Mouse (Mus musculus) cortical plate, adult 2 months (tissue): ENCODE measurements around the gene Tmod2. TPM values are rescaled to one million over a fixed set of nuclear protein-coding genes. Genes with fewer than 3 reads are reported as not detected.
"Not testable (repeated sequence)": the region's sequence is repeated elsewhere in the genome, so short reads cannot be mapped to it uniquely, and the experiment has no call there.

Source experiments
- H3K27ac ChIP-seq: fragments of 200-500 bp; 2 replicates; pipeline ENCODE4 v1.5.1; 2012; ENCODE audit warnings: low read length, control low read depth, inconsistent platforms; ENCODE audit not compliant: insufficient read depth
- H3K4me1 ChIP-seq: fragments of 200-500 bp; 2 replicates; pipeline ENCODE4 v1.6.1; 2011; ENCODE audit warnings: low read length; ENCODE audit not compliant: control insufficient read depth, insufficient read depth
- H3K4me3 ChIP-seq: fragments of 200-500 bp; 2 replicates; pipeline ENCODE4 v1.5.1; 2011; ENCODE audit warnings: mild to moderate bottlenecking, low read length, control low read depth; ENCODE audit not compliant: insufficient read depth
- CTCF ChIP-seq: fragments of 200-500 bp; IDR thresholded peaks from 2 replicates; pipeline ENCODE4 v1.5.1; 2011; ENCODE audit warnings: mild to moderate bottlenecking, control low read depth, low read length; ENCODE audit not compliant: insufficient read depth; ENCODE audit errors: extremely low read depth
- POLR2A ChIP-seq: fragments of 200-500 bp; IDR thresholded peaks from 2 replicates; pipeline ENCODE4 v1.6.1; 2011; ENCODE audit warnings: mild to moderate bottlenecking, low read length, control low read depth; ENCODE audit not compliant: insufficient read depth; ENCODE audit errors: extremely low read depth
- polyA plus RNA-seq: library from polyadenylated mRNA; depleted of rRNA; stranded (reverse); fragments of >200 nt; gene quantifications from 2 replicates; pipeline ENCODE4 v1.2.3, GENCODE M21; 2012; rRNA removed

The Tmod2 gene
- 108 and 112 TPM in 2 replicates for polyA plus RNA-seq

- Histone ChIP-seq H3K4me3 (peak within 1 kb of the TSS; percentile 96), H3K4me1 (peaks cover 11% of the 10 kb centered on the region), H3K27ac (peak within 1 kb of the TSS; percentile 96)
- peak; percentile 48; the same call in 1 of the 2 replicates for TF ChIP-seq POLR2A
- TF ChIP-seq CTCF, result no peak
Measured at GRCm38 (mm10) chr9:75610571-75611493, at the start of gene Tmod2. TSS of gene Tmod2 (minus strand) at chr9:75611325.

- Histone ChIP-seq H3K27ac (no peak overlapping the region; the same call in 1 of the 2 replicates), H3K4me3 (no peak overlapping the region), H3K4me1 (peaks cover 2% of the 10 kb centered on the region; the same call in 1 of the 2 replicates)
- TF ChIP-seq POLR2A (no peak), CTCF (no peak)
Measured at GRCm38 (mm10) chr9:75660917-75661316, 49.8 kb upstream of the Tmod2 start.

DNA sequence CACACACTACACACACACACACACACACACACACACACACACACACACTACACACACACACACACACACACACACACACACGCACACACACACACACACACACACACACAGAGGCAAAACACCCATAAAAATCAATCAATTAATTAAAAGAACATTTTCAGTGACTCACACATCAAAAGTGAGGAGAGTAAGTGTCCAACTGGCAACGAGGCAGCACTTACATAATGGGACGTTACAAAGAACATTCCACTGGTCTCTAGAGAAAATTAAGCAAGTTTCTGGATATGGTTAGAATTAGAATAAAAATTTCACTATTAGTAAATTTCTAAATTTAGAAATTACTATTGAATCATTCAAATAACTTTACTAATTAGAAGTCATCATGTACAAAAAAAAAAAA lies 45.3 kb upstream of the Tmod2 start:
- not testable (repeated sequence) for H3K27ac ChIP-seq, H3K4me1 ChIP-seq, H3K4me3 ChIP-seq

GRCm38 (mm10) chr9:75653981-75654911 lies 43.1 kb upstream of the Tmod2 start:
- H3K4me3 ChIP-seq, result no peak overlapping the region
- no peak overlapping the region for H3K27ac ChIP-seq
- no peak for TF ChIP-seq POLR2A
- no peak for TF ChIP-seq CTCF
- peaks cover 5% of the 10 kb centered on the region; the same call in 1 of the 2 replicates for H3K4me1 ChIP-seq

DNA sequence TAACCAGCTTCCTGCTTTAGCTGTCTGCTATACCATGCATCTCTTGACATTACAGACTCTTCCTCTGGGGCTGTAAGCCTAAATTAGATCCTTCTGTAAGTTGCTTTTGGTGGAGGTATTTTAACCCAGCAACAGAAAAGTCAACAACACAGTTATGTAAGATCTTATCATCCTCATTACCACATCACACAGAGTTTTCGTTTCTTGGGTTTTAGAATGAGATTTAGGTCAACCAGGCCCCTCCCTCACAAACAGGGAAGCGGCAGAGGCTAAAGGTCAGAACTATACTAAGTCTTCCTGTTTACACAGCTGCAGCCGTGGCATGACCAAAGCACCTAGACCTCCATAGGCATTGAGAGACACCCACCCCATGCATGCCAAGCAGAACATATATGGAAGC lies 34.3 kb upstream of the Tmod2 start:
- H3K27ac ChIP-seq, result no peak overlapping the region
- peaks cover 2% of the 10 kb centered on the region; the same call in 1 of the 2 replicates for H3K4me1 ChIP-seq
- TF ChIP-seq POLR2A (no peak), CTCF (no peak)

DNA sequence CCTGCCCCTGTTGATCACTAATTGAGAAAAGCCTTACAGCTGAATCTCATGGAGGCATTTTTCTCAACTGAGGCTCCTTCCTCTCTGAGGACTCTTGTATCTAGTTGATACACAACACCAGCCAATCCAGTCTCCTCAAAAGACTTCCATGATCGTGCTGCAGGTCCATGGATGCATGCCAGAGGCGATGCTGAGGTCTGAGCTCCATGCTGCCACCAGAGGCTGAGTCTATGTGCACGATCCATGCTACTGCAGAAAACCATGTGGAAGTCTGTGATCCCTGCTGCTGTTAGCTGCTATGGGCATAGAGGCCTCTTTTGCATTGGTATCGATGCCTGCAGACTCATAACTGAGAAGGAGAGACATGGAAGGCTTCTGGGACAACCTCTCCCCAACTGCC lies 23.1 kb upstream of the Tmod2 start:
- TF ChIP-seq POLR2A (no peak), CTCF (no peak)
- Histone ChIP-seq H3K27ac (no peak overlapping the region), H3K4me3 (no peak overlapping the region), H3K4me1 (peaks cover 3% of the 10 kb centered on the region)

More for the DNA sequence above, 34.3 kb upstream of the Tmod2 start:
- no peak overlapping the region for H3K4me3 ChIP-seq

GRCm38 (mm10) chr9:75633603-75634002 lies 22.5 kb upstream of the Tmod2 start:
- Histone ChIP-seq H3K4me3 (no peak overlapping the region), H3K4me1 (peaks cover 3% of the 10 kb centered on the region), H3K27ac (no peak overlapping the region)
- no peak for TF ChIP-seq CTCF
- no peak for TF ChIP-seq POLR2A

- Histone ChIP-seq H3K27ac (no peak overlapping the region), H3K4me1 (peaks cover 3% of the 10 kb centered on the region), H3K4me3 (no peak overlapping the region)
- TF ChIP-seq CTCF (peak; percentile 38), POLR2A (no peak)
Measured at GRCm38 (mm10) chr9:75632902-75633301, 21.8 kb upstream of the Tmod2 start.

DNA sequence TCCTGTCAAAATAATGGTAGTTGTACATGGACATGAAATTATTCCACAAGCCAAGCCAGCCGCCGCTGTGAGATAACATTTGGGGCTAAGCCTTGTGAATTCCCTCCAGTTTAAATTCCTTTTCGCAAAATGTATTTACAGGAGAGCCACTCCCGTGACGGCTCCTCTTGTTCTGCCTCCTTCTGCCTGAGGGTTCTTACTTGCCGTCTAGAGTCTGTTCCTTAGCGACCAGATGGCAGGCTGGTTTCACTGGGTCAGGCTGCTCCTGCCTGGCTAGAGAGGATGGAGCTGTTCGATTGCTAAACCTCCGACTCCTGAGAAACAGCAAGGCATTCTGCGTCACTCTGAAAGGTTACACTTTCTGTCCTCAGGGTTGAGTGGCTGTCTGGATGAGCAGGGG lies 21.0 kb upstream of the Tmod2 start:
- Histone ChIP-seq H3K4me3 (no peak overlapping the region), H3K27ac (peak overlapping the region; percentile 18; the same call in 1 of the 2 replicates), H3K4me1 (peaks cover 3% of the 10 kb centered on the region)
- no peak for TF ChIP-seq POLR2A
- no peak for TF ChIP-seq CTCF
